Mouse (Mus musculus): ENCODE data around the gene Slc18a2. TPM values are rescaled to one million over a fixed set of nuclear protein-coding genes. Genes with fewer than 3 reads are reported as not detected.

The Slc18a2 gene
- 10 to 100 TPM; 15.3 to 29.0 (median 22.7) TPM for total RNA-seq (2022)

- DNase-seq: no peak
Observed at GRCm38 (mm10) chr19:59260718-59261442, at the start of gene Slc18a2. TSS of gene Slc18a2 (plus strand) at chr19:59260896.

DNA sequence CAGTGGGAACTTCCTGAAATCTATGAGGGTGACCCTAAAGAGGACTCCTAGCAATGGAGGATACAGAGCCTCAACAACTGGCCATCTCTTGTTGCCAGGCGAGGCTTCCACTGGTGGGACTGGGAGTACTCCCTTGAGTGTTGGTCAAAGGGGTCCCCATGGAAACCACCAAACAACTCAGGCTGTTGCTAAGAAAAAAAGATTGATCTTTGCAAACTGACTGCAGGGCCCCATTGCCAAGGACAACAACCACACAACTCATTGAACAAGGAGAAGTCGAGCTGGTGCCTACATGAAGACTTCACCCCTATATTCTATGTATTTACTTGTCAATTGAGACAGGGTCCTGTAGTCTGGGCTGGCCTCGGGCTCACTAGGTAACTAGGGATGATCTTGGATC, 43.8 kb upstream of the Slc18a2 start:
- no peak for DNase-seq

GRCm38 (mm10) chr19:59218991-59219390, 41.7 kb upstream of the Slc18a2 start, which contains the start of gene Kcnk18:
TSS of gene Kcnk18 (plus strand) at chr19:59219214.
- DNase-seq: no peak

DNA sequence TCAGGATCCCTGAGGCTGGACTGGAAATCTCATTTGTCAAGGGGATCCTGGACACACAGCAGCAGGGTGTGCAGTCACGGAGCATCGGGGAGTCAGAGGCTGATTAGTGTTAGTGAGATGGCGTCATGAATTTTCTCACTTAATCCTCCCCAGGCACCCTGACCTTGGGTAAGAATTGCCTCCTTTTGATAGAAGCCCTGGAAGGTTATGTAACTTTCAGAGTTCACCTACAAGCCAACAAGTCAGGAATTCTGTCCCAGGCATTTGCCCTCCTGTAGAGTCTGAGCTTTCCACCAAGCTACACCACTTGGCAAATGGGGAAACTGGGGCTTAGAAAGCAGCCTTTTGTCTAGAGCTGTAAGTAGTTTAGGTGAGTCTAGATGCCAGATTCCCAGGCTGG, 39.6 kb upstream of the Slc18a2 start:
- DNase-seq: no peak

DNA sequence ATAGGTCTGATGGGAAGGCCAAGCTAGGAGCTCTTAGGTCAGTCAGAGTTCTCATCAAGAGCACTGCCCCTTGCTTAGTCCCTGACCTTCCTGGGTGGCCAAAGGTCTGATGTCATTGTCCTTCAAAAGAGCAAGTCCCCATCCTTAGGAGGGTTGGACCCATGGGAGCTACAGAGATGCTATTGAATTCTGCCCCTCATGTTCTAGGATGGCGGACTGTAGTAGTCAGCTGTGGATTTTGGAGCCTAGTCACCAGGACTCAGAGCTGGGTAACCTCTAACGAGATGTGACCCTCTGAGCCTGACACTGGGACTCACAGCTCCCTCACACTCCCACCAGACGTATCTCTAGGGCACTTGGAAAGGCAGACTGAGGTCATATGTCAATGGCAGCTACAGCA, 32.3 kb upstream of the Slc18a2 start:
- no peak for DNase-seq

DNA sequence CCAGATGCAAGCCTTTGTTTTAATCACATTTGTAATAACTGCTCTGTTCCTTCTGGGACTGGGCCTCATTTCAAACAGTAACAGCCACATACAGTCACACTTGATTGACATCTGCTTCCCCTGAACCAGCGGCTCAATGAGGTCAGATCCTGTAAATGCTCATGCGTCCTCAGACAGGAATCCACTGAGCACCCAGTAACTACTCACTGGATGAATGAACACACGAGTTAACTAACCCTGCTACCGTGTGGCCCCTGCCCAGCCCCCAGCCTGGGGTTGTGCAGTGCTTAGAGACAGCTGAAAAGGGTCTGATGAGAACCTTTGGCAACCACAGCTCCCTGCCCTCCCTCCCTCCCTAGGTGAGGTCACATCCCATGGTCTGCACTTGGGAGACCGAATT, 27.9 kb upstream of the Slc18a2 start:
- no peak for DNase-seq

DNA sequence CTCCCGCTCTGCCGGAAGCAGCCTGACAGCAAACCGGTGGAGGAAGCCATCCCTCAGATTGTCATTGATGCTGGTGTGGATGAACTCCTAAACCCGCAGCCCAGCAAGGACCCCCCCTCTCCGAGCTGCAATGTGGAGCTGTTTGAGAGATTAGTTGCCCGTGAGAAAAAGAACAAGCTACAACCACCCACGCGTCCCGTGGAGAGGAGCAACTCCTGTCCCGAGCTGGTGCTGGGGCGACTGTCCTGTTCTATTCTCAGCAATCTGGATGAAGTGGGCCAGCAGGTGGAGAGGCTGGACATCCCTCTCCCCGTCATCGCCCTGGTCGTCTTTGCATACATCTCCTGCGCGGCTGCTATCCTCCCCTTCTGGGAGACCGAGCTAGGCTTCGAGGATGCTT, 25.7 kb upstream of the Slc18a2 start:
- no peak for DNase-seq

DNA sequence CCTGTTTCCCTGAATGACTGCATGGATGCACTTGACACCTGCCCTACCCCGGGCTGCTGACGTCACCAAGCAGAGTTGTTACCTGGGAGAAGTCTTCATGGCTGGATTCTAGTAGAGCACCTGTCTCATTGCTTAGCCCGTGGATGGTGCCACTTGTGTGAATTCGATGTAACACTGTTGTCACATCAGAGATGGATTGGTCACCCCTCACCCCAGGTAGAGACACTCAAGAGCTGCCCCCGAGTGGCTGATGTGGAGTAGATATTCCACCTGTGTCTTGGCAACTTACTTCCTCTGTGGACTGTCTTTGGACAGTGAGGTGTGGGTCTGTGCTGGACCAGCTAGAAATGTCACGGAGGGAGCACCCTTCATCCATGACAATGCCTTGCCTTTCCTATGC, 24.6 kb upstream of the Slc18a2 start:
- DNase-seq: no peak

- DNase-seq: no peak
Observed at GRCm38 (mm10) chr19:59238630-59239029, 22.1 kb upstream of the Slc18a2 start.

DNA sequence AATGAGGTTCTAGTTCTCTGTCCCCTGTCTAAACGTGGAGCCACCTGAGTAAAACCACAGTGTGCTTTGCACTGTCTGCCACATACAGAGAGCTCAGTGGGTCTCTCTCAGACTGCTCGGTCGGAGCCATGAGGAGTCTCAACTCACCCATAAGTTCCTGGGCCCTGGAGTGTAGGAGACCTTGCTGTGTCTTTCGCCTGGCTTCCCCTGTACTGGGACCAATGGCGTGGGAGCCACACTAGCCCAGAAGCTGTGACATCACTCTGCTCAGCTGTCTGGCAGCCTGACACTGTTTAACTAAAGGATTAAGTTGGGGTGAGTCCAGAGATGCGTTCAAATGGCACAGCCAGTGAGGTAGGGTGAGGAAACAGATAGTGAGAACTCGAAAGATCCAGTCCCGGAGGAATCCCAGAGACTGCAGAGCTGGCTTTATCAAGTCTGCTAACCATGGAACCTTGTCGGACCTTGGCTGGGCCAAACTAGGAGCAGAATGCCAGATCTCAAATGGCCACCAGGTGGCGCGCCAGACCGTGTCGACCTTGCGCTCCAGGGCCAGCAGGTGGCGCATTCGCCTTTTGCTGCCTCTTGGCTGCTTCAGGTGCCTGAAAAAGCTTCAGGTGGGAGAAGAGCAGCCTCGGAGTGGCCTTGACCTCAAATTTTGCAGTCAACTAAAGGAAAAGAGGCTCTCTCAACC, 21.4 kb upstream of the Slc18a2 start:
- DNase-seq: peak; percentile 64

- DNase-seq: peak; percentile 82
Observed at GRCm38 (mm10) chr19:59241987-59242386, 18.7 kb upstream of the Slc18a2 start.

GRCm38 (mm10) chr19:59243057-59243456, 17.6 kb upstream of the Slc18a2 start:
- no peak for DNase-seq

DNA sequence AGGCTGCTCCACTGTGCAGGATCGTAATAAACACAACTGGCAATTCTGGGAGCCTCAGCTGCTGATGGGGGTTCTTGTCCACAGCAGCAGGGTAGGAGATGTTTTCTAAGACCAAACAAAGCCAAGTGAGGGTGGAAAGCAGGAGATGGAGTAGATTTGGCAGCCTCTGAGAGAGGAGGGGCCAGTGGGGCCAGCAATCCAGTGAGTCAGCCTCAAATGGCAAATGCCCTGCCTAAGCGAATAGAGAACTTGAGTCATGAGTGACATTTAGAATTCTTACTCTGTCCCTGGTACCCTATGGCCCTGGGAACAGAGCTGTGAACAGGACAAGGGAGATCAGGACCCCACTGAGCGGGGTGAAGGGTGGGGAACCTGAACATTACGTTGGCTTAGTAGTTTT, 12.6 kb upstream of the Slc18a2 start:
- peak; percentile 53 for DNase-seq

DNA sequence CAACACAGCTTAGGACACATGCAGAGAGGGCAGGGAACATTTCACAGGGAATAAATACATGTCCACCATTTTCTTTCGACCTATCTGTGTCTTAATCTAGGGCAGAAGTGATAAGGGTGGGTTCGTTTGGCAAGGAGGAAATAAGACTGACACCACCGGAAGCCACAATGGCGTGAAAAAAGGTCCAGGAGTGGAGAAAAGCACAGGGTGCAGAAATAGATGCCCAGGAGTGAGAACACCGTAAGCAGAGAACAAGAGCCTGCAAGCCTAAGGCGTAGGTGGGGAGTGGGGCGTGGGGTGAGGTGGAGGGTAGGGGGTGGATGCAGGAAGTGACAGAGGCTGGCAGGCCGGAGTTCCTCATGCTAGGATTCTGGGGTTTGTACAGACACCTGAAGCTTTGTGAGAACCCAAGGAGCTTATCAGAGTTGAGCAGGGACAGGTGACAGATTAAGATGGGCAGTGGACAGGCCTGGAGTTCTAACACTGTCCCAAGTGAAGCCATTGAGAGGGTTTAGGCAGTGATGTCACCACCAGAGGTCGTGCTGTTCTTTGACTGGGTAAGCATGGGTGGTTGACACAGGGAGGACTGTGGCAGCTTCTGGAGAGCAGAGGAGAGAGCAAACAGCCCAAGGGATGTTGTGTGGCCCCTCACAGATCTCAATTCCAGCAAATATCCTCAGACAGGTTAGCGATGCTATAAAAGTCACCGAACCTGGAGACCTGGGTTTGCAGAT, 12.0 kb upstream of the Slc18a2 start:
- DNase-seq: no peak

- no peak for DNase-seq
Observed at GRCm38 (mm10) chr19:59252651-59253050, 8.0 kb upstream of the Slc18a2 start.

GRCm38 (mm10) chr19:59259633-59260032, 1.1 kb upstream of the Slc18a2 start:
- DNase-seq: no peak

GRCm38 (mm10) chr19:59261604-59262003, 908 bp downstream of the Slc18a2 start:
- no peak for DNase-seq

GRCm38 (mm10) chr19:59263171-59263570, 2.5 kb downstream of the Slc18a2 start:
- no peak for DNase-seq

GRCm38 (mm10) chr19:59264838-59265532, 4.3 kb downstream of the Slc18a2 start:
- no peak for DNase-seq

GRCm38 (mm10) chr19:59265907-59266306, 5.2 kb downstream of the Slc18a2 start:
- DNase-seq: no peak

DNA sequence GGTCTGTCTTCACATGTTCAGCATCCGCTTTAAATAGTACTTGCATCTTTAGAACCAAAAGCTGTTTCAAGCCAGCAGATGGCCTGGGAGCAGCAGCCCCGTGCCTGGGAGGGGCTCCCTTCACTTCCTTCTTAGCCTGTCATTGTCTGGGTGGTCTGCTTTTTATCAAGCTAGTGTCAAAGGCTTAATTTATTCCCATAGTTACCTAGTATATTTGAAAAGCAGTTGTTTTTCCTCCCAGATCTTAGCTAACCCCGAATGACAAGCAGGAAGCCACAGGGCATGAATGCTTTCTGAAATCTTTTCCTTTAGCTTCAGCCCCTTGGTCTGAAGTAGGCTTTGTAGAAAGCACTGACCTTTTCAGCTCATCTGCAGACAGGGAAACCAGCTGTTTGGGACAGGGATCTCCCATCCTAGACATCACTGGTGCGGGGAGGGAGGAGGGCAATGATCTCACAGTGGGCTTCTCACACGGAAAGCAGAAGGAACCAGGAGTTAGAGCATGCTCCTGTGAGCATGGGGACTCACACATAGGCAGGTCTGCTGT, 6.8 kb downstream of the Slc18a2 start:
- DNase-seq: no peak

DNA sequence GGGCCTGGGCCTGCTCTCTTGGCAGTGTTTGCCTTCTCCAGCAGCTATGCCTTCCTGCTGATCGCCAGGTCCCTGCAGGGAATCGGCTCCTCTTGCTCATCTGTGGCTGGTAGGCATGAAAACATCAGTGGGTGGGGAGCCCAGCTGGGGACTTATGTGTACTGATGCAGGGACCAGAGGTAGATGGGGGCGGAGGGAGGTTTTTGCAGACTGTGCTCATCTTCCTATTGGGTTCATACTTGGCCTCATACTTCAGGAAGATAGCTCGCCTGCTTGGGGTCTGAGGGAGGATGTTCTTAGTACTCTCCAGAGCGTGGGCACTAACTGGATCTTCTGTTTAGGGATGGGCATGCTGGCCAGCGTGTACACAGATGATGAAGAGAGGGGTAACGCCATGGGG, 12.5 kb downstream of the Slc18a2 start:
- DNase-seq: no peak

DNA sequence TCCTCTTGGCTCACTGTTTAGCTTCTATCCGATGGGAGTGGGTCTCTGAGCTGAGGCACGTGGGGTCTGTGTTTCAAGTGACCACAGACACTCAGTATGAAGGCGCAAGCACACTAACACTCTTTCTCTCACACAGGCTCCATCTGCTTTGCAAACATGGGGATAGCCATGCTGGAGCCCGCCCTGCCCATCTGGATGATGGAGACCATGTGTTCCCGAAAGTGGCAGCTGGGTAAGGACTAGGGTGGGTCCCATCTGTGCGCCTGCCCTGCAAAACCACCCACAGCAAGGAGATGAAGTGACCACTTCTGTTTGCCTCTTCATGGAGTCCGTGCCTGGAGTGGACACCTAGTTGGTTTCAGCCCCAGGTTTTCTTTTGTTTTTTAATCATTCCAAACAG, 15.7 kb downstream of the Slc18a2 start:
- no peak for DNase-seq
